Comparison of ENCODE assay signal across 16 mouse cellular contexts in the genomic region with DNA sequence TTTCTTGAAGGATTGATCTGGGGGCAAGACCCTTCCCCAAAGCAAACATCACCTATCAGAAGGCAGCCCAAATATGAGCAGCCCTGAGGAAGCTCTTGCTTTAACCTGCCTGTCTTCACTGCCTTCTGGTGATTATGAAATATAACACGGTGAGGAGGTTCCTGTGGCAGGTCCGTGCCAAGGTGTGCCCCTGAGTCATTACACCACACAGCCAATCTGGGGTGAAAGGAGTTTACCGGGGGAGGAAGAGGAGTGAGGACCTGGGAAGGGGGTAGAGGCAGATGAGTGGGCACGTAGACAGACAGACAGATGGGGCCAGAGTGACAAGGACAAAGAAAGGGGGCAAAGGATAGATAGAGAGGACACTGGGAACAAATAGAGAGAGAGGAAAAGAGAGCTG. TPM values are rescaled to one million over a fixed set of nuclear protein-coding genes. Genes with fewer than 3 reads are reported as not detected.
"Had no signal": no experiment of that assay in that cellular context is flagged by ENCODE, and none has a peak within 500 bp of the region (broad histone marks: within the 10 kb centered on the region; RNA-seq: fewer than 3 reads in every experiment).

No protein-coding gene starts in this region.

- H3K9ac ChIP-seq: limb, embryonic 12.5 days; limb, embryonic 15.5 days; liver, embryonic 15.5 days had no signal

- H3K4me3 ChIP-seq: limb, embryonic 12.5 days; limb, embryonic 15.5 days; liver, embryonic 15.5 days had no signal

- DNase-seq: kidney, adult 9 months; kidney, postnatal 14 days; kidney, postnatal 4 days; left cerebral cortex, postnatal 4 days; lung, adult 2 months; lung, postnatal 14 days; lung, postnatal 4 days; midbrain, embryonic 14.5 days; thymus, adult 18-20 months; thymus, postnatal 36 days had no signal

- H3K27me3 ChIP-seq: limb, embryonic 12.5 days; limb, embryonic 15.5 days; liver, embryonic 15.5 days had no signal

- H3K9me3 ChIP-seq: limb, embryonic 12.5 days; limb, embryonic 15.5 days; liver, embryonic 15.5 days had no signal

- H3K27ac ChIP-seq: limb, embryonic 12.5 days; limb, embryonic 15.5 days; liver, embryonic 15.5 days had no signal

- H3K36me3 ChIP-seq: limb, embryonic 12.5 days; limb, embryonic 15.5 days; liver, embryonic 15.5 days had no signal

- H3K4me2 ChIP-seq: limb, embryonic 12.5 days; limb, embryonic 15.5 days; liver, embryonic 11.5 days; liver, embryonic 15.5 days had no signal

RNA-seq across cellular contexts. Expression of a gene that starts 11.6 kb away (rescaled TPM):
- total RNA-seq: megakaryocyte progenitor cell, adult 5-6 weeks had no signal

RNA-seq across cellular contexts. Expression of a gene that starts 19.7 kb away (rescaled TPM):
- total RNA-seq: megakaryocyte progenitor cell, adult 5-6 weeks had no signal
- polyA plus RNA-seq: spleen, adult 2 months had no signal
